Mouse (Mus musculus): Measurements from ENCODE around the gene Kiss1r. TPM values are rescaled to one million over a fixed set of nuclear protein-coding genes. Genes with fewer than 3 reads are reported as not detected.
"Not testable (repeated sequence)": the region's sequence is repeated elsewhere in the genome, so short reads cannot be mapped to it uniquely, and the experiment has no call there.

The Kiss1r gene
- polyA plus RNA-seq, 1 experiment from 2014 or later: 0.51 TPM

- Histone ChIP-seq H3K27ac (ENCODE audit: low read depth) (no peak overlapping the region), H3K27me3 (replicated peaks; ENCODE audit: control insufficient read depth, insufficient read depth, low read length) (no peaks in the 10 kb centered on the region), H3K4me3 (ENCODE audit: low read depth, low read length) (no peak overlapping the region), H3K9me3 (ENCODE audit: control insufficient read depth, low read length) (no peaks in the 10 kb centered on the region), H3K4me1 (replicated peaks; ENCODE audit: control insufficient read depth, insufficient read depth, low read length) (peaks cover 35% of the 10 kb centered on the region), H3K4me2 (ENCODE audit: low read length) (no peak overlapping the region), H3K36me3 (ENCODE audit: control insufficient read depth, insufficient read depth, low read length) (peaks cover 41% of the 10 kb centered on the region), H3K9ac (ENCODE audit: low read length) (no peak overlapping the region)
- WGBS: 60% methylated on average over 6 of the region's 6 CpGs
- no peak for ATAC-seq (replicated peaks; ENCODE audit: low FRiP score, low TSS enrichment, low read depth)
- DNase-seq (ENCODE audit: low spot score): no peak
Measured at GRCm38 (mm10) chr10:79947502-79947901, 30.7 kb downstream of the Kiss1r start.

DNA sequence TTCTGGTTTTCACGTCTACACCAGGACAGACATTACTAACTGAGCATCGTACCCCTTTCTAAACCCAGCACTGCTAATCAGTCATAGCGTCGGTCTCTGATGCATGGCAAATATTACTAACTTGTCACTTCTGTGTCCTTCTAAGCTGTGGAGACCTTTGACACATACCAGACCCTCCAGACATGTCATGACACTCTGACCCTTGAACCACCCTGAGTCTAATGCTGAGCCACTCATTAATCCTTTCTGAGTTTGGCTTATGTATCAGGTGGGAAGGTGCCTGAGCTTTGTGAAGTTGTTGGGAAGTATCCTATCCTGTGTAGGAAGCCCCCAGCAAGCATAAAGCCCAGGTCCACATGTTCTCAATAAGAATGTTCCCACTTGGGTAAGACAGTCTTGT is 33.1 kb downstream of the Kiss1r start:
- Histone ChIP-seq H3K4me2 (ENCODE audit: low read length) (no peak overlapping the region), H3K4me1 (replicated peaks; ENCODE audit: control insufficient read depth, insufficient read depth, low read length) (peaks cover 27% of the 10 kb centered on the region), H3K9ac (ENCODE audit: low read length) (no peak overlapping the region), H3K27me3 (replicated peaks; ENCODE audit: control insufficient read depth, insufficient read depth, low read length) (no peaks in the 10 kb centered on the region), H3K36me3 (ENCODE audit: control insufficient read depth, insufficient read depth, low read length) (peaks cover 53% of the 10 kb centered on the region), H3K27ac (ENCODE audit: low read depth) (no peak overlapping the region), H3K9me3 (ENCODE audit: control insufficient read depth, low read length) (no peaks in the 10 kb centered on the region), H3K4me3 (ENCODE audit: low read depth, low read length) (no peak overlapping the region)
- WGBS: 52% methylated on average over 4 of the region's 4 CpGs
- DNase-seq (ENCODE audit: low spot score): no peak
- ATAC-seq (replicated peaks; ENCODE audit: low FRiP score, low TSS enrichment, low read depth): no peak

GRCm38 (mm10) chr10:79950661-79951060 is 33.9 kb downstream of the Kiss1r start:
- Histone ChIP-seq H3K4me1 (replicated peaks; ENCODE audit: control insufficient read depth, insufficient read depth, low read length) (peaks cover 20% of the 10 kb centered on the region), H3K9ac (ENCODE audit: low read length) (no peak overlapping the region), H3K36me3 (ENCODE audit: control insufficient read depth, insufficient read depth, low read length) (peaks cover 53% of the 10 kb centered on the region), H3K4me3 (ENCODE audit: low read depth, low read length) (no peak overlapping the region), H3K4me2 (ENCODE audit: low read length) (no peak overlapping the region), H3K9me3 (ENCODE audit: control insufficient read depth, low read length) (no peaks in the 10 kb centered on the region), H3K27ac (ENCODE audit: low read depth) (no peak overlapping the region), H3K27me3 (replicated peaks; ENCODE audit: control insufficient read depth, insufficient read depth, low read length) (no peaks in the 10 kb centered on the region)
- WGBS: 82% methylated on average over 18 of the region's 18 CpGs
- ATAC-seq (replicated peaks; ENCODE audit: low FRiP score, low TSS enrichment, low read depth) (no peak), DNase-seq (ENCODE audit: low spot score) (no peak)

DNA sequence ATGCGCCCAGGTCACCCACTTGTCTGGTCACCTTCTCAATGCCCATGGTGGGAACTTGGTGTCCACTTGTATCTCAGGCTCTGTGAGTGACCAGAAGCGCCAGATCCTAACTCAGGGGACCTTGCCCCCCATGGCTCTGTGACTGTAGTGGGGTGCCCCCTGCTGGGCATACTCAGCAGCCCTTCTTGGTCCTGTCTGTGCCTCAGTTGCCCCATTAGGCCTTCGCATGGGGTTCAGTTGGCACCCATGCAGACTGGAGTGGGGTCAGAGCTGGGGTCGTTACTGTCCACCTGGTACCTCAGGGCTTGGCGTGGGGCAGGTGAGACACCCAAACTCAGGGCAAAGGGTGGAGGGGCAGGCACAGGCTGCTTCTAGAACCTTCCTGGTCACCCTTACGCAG is 37.2 kb downstream of the Kiss1r start:
- no peaks in the 10 kb centered on the region for H3K4me1 ChIP-seq (replicated peaks; ENCODE audit: control insufficient read depth, insufficient read depth, low read length)
- 87% methylated on average over 6 of the region's 6 CpGs for WGBS
- DNase-seq (ENCODE audit: low spot score) (no peak), ATAC-seq (replicated peaks; ENCODE audit: low FRiP score, low TSS enrichment, low read depth) (no peak)
- peaks cover 48% of the 10 kb centered on the region for H3K36me3 ChIP-seq (ENCODE audit: control insufficient read depth, insufficient read depth, low read length)
- no peaks in the 10 kb centered on the region for H3K9me3 ChIP-seq (ENCODE audit: control insufficient read depth, low read length)
- H3K4me3 ChIP-seq (ENCODE audit: low read depth, low read length): no peak overlapping the region
- H3K27me3 ChIP-seq (replicated peaks; ENCODE audit: control insufficient read depth, insufficient read depth, low read length): no peaks in the 10 kb centered on the region
- no peak overlapping the region for H3K4me2 ChIP-seq (ENCODE audit: low read length)
- no peak overlapping the region for H3K27ac ChIP-seq (ENCODE audit: low read depth)
- no peak overlapping the region for H3K9ac ChIP-seq (ENCODE audit: low read length)

GRCm38 (mm10) chr10:79955691-79956090 is 38.9 kb downstream of the Kiss1r start:
- H3K27ac ChIP-seq (ENCODE audit: low read depth): no peak overlapping the region
- H3K9ac ChIP-seq (ENCODE audit: low read length): no peak overlapping the region
- DNase-seq (ENCODE audit: low spot score): no peak
- H3K4me1 ChIP-seq (replicated peaks; ENCODE audit: control insufficient read depth, insufficient read depth, low read length): no peaks in the 10 kb centered on the region
- no peak overlapping the region for H3K4me3 ChIP-seq (ENCODE audit: low read depth, low read length)
- WGBS: 65% methylated on average over 9 of the region's 9 CpGs
- H3K27me3 ChIP-seq (replicated peaks; ENCODE audit: control insufficient read depth, insufficient read depth, low read length): no peaks in the 10 kb centered on the region
- no peaks in the 10 kb centered on the region for H3K9me3 ChIP-seq (ENCODE audit: control insufficient read depth, low read length)
- no peak for ATAC-seq (replicated peaks; ENCODE audit: low FRiP score, low TSS enrichment, low read depth)
- peaks cover 30% of the 10 kb centered on the region for H3K36me3 ChIP-seq (ENCODE audit: control insufficient read depth, insufficient read depth, low read length)
- H3K4me2 ChIP-seq (ENCODE audit: low read length): no peak overlapping the region

GRCm38 (mm10) chr10:79956643-79957154 is 39.9 kb downstream of the Kiss1r start:
- no peak overlapping the region for H3K4me2 ChIP-seq (ENCODE audit: low read length)
- H3K9ac ChIP-seq (ENCODE audit: low read length): no peak overlapping the region
- H3K27me3 ChIP-seq (replicated peaks; ENCODE audit: control insufficient read depth, insufficient read depth, low read length): no peaks in the 10 kb centered on the region
- no peak overlapping the region for H3K27ac ChIP-seq (ENCODE audit: low read depth)
- no peak for ATAC-seq (replicated peaks; ENCODE audit: low FRiP score, low TSS enrichment, low read depth)
- no peak overlapping the region for H3K4me3 ChIP-seq (ENCODE audit: low read depth, low read length)
- peaks cover 6% of the 10 kb centered on the region for H3K4me1 ChIP-seq (replicated peaks; ENCODE audit: control insufficient read depth, insufficient read depth, low read length)
- WGBS: 18% methylated on average over 4 of the region's 4 CpGs
- DNase-seq (ENCODE audit: low spot score): no peak
- peaks cover 20% of the 10 kb centered on the region for H3K36me3 ChIP-seq (ENCODE audit: control insufficient read depth, insufficient read depth, low read length)
- no peaks in the 10 kb centered on the region for H3K9me3 ChIP-seq (ENCODE audit: control insufficient read depth, low read length)

GRCm38 (mm10) chr10:79958140-79958816 is 41.5 kb downstream of the Kiss1r start:
- H3K36me3 ChIP-seq (ENCODE audit: control insufficient read depth, insufficient read depth, low read length): peaks cover 16% of the 10 kb centered on the region
- H3K4me2 ChIP-seq (ENCODE audit: low read length): 0 out of 2 replicates have a peak overlapping the region, but pooled peaks have one; percentile 25
- no peak overlapping the region for H3K9ac ChIP-seq (ENCODE audit: low read length)
- DNase-seq (ENCODE audit: low spot score) (peak; percentile 85), ATAC-seq (replicated peaks; ENCODE audit: low FRiP score, low TSS enrichment, low read depth) (no peak)
- H3K4me1 ChIP-seq (replicated peaks; ENCODE audit: control insufficient read depth, insufficient read depth, low read length): peaks cover 6% of the 10 kb centered on the region
- no peaks in the 10 kb centered on the region for H3K27me3 ChIP-seq (replicated peaks; ENCODE audit: control insufficient read depth, insufficient read depth, low read length)
- no peak overlapping the region for H3K4me3 ChIP-seq (ENCODE audit: low read depth, low read length)
- no peak overlapping the region for H3K27ac ChIP-seq (ENCODE audit: low read depth)
- H3K9me3 ChIP-seq (ENCODE audit: control insufficient read depth, low read length): no peaks in the 10 kb centered on the region
- 8% methylated on average over 21 of the region's 21 CpGs for WGBS

DNA sequence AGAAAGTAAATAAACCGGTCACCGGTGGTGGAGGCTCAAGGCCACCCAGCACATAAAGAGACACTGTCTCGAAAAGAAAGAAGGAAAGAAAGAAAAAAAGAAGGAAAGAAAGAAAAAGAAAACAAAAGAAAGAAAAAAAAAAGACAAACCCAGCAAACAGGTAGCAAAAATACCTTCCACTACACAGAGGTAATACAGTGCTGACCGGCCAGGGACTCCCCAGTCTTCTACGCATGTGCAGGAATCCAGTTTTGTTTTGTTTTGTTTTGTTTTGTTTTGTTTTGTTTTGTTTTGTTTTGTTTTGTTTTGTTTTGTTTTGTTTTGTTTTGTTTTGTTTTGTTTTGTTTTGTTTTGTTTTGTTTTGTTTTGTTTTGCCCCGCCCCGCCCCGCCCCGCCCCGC is 42.6 kb downstream of the Kiss1r start:
- not testable (repeated sequence) for H3K27me3 ChIP-seq (replicated peaks; ENCODE audit: control insufficient read depth, insufficient read depth, low read length); H3K9ac ChIP-seq (ENCODE audit: low read length); H3K4me3 ChIP-seq (ENCODE audit: low read depth, low read length); H3K27ac ChIP-seq (ENCODE audit: low read depth); H3K4me1 ChIP-seq (replicated peaks; ENCODE audit: control insufficient read depth, insufficient read depth, low read length); DNase-seq (ENCODE audit: low spot score); H3K9me3 ChIP-seq (ENCODE audit: control insufficient read depth, low read length)
- ATAC-seq (replicated peaks; ENCODE audit: low FRiP score, low TSS enrichment, low read depth): 0 out of 2 replicates have a peak, but pooled peaks have one; percentile 34
- 34% methylated on average over 10 of the region's 10 CpGs for WGBS
- Histone ChIP-seq H3K36me3 (ENCODE audit: control insufficient read depth, insufficient read depth, low read length) (peaks cover 23% of the 10 kb centered on the region), H3K4me2 (ENCODE audit: low read length) (peak overlapping the region; percentile 53; the same call in 1 of the 2 replicates)

Measured in intestine, embryonic 14.5 days (tissue).